Mouse (Mus musculus) thymus, postnatal 36 days (tissue): ENCODE results near the gene Dlgap5.

Experiments used
- DNase-seq, 2 experiments: peaks; one replicate each; pipeline ENCODE4 v3.0.0; 2022; ENCODE audit warnings: mixed read lengths in 2 of 2

Dlgap5 gene

GRCm38 (mm10) chr14:47346715-47347114 lies 71.5 kb downstream of the Dlgap5 start:
- DNase-seq = no peak

GRCm38 (mm10) chr14:47341811-47342291 lies 76.4 kb downstream of the Dlgap5 start:
- no peak for DNase-seq

GRCm38 (mm10) chr14:47340231-47340925 lies 77.8 kb downstream of the Dlgap5 start:
- DNase-seq = no peak
